Mouse (Mus musculus): ENCODE results near the gene Glyatl3. TPM values are rescaled to one million over a fixed set of nuclear protein-coding genes. Genes with fewer than 3 reads are reported as not detected.
A peak's percentile ranks its signal among the peaks of the same experiment; 100 is the strongest.

Gene Glyatl3
- not detected in 2 replicates for total RNA-seq (2014; fragmentation: Nextera tagmentation)
- not detected in 2 replicates for total RNA-seq (2017)

DNA sequence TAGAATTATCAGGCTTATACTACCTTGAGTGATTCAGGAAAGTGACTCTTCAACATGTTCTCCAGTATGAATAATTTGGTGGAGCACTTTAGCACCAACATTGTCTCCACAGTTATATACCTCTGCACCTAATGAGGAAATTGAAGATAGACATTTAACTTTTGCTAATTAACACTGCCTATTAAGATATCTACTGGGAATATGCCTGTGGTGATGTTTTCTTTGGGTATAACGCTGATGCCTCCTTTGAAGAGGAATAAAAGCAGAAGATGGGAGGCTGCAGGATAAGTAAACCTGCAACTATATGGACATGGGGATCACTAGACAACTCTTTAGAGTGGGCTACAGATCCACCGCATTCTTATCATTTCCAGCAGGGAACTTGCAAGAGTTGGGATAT, at the start of gene Glyatl3:
Gene Glyatl3, minus strand, starts transcription at position 101 of the 400 bp plus-strand sequence.
- no peak for ATAC-seq (replicated peaks; ENCODE audit: low FRiP score, low TSS enrichment, poor library complexity, severe bottlenecking)

DNA sequence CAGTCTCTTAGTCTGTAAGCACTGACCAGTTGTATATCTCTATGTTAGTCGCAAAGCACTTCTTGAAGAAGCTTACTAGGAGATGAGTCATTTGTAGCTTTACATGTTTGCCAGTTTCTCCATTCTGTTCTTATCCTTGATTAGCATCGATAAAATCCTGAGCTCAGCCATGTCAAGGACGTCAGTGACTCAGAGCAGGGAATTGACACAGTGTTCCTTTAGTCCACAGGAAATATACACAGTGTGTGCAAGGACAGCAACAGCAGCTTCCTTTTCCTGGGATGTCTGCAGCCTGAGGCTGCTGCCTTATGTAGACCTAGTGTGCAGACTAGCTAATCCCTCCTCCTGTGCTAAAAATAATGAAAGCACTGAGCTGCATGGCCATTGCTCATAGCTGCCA, 34.4 kb upstream of the Glyatl3 start:
- ATAC-seq (replicated peaks; ENCODE audit: low FRiP score, low TSS enrichment, poor library complexity, severe bottlenecking), result no peak

DNA sequence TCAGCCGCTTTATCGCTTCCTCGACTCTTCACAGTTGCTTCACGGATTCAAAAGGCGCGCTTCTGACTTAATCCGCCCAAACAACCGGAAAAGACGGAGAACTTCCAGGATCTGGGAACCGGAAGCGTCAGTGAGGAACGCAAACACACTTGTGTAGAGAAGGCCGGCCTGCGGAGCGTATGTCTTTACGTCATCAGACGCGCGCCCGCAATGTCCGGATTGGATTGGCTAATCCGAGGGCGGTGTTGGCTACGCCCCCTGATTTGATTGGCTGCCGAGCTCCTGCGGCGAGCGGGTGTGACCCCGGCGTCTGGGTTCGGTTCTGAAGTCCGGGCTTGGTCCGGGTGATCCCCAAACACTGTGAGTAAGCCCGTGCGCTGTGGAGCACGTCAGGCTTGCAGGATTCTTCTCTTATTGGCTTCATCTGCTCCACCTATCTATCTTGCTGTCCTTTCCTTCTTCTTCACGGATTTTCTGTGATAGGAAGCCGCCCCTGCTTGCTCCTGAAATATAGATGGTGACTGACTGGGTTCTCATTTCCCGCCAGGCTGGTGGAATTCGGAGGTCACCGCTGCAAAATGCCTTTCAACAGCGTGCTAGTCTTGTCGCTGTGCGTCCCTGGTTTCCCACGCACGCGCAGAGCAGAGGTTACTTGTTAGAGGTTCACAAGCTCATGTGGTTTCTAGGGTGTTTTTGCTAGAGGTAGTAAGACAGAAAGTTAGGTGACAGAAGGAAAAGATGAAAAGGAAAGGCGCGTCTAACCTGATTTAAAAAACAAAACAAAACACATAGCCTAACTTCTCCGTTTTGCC, 20.5 kb upstream of the Glyatl3 start, which contains the start of the genes Mut and Cenpq:
Gene Mut, plus strand, starts transcription at position 266 of the 812 bp plus-strand sequence.
Gene Cenpq, minus strand, starts transcription at position 628 of the 812 bp plus-strand sequence.
- peak; percentile 98 for ATAC-seq (replicated peaks; ENCODE audit: low FRiP score, low TSS enrichment, poor library complexity, severe bottlenecking)

DNA sequence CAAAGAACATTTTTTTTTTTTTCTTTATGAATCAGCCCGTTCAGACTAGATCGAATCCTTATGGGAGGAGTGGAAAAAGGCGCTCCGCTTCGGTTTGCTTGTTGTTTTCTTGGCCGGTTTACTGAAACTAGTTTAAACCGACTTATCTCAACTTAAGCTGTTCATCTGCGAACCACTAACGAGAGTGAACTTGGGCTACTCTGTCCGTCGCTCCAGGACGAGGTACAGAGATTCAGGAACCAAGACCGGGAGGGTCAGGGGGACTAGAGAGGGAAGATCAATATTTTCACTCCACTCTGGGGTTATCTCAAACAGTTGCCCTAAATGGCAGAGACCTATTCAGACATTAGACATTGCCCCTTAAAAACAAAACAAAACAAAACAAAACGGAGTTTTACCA, 19.8 kb upstream of the Glyatl3 start:
- ATAC-seq (replicated peaks; ENCODE audit: low FRiP score, low TSS enrichment, poor library complexity, severe bottlenecking), result peak; percentile 20

DNA sequence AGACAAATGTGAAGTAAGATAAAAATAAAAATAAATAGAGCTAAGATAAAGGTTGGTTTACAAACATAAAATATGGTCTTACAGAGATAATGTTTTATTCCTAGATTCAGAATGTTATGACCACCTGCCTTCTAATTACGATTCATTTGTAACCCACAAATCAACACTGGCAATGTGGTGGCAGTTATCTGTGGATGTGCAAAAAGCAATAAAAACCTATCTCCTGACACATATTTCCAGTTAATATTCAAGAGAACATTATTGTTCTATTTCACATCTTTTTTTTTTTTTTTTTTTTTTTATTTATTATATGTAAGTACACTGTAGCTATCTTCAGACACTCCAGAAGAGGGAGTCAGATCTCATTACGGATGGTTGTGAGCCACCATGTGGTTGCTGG, 1.3 kb upstream of the Glyatl3 start:
- no peak for ATAC-seq (replicated peaks; ENCODE audit: low FRiP score, low TSS enrichment, poor library complexity, severe bottlenecking)

DNA sequence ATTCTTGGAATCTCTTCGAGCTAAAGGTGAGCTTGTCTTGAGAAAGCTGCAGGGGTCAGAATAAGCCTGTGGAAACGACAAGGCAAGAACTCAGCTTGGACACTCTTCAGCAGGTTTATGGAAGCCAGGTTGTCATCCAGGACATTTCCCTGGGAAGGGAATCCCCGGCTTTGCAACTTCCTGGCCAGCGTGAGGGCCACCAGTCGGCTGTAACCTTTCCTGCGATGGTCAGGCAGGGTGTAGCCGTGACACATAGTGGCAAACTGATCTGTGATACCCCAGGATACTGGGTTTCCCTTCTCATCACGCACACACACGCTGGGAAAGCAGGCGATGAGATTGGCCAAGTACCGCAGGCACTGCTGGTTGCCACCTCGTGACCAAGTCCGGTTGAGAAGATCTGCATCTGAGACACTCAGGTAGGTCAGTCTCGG, 9.4 kb downstream of the Glyatl3 start:
- ATAC-seq (replicated peaks; ENCODE audit: low FRiP score, low TSS enrichment, poor library complexity, severe bottlenecking), result peak; percentile 47

DNA sequence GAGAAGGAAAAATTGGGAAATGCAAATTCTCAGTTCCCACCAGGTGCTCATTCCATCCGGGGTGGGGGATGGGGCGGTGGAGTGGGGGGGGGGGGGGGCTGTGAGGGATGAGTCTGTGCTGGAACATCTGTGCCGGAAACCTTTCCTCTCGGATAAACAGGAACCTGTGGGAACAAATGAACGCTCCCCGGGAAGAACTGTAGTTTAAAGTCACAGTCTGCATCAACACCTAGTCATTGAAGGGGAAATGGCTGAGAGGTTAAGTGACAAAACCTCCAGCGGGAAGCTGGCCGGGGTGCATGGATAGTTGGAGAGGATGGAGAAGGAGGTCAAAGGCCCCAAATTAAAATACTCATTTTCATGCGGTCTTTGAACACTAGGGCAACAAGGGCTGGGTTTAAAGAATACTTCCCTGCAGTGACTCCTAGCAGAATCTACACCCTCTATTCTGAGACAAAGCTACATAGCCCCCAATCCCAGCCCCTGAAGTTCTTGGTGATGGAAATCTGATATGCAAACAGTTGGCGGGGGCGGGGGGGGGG, 10.0 kb downstream of the Glyatl3 start:
- no peak for ATAC-seq (replicated peaks; ENCODE audit: low FRiP score, low TSS enrichment, poor library complexity, severe bottlenecking)

DNA sequence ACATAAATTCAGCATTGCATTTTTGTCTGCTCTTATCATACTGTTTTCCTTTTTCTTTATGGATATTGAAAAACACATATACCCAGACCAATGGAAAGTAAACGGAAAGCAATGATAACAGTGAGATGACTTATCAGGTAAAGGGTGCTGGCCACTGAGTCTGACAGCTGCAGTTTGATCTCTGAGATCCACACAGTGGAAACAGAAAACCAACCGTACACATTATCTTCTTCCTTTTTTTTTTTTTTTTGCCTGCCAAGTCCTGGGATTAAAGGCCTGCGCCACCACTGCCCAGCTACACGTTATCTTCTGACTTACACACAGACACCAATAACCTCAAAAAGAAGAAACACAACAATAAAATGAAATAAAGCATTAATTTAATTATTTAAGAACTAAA, 10.8 kb downstream of the Glyatl3 start:
- peak; percentile 69 for ATAC-seq (replicated peaks; ENCODE audit: low FRiP score, low TSS enrichment, poor library complexity, severe bottlenecking)

DNA sequence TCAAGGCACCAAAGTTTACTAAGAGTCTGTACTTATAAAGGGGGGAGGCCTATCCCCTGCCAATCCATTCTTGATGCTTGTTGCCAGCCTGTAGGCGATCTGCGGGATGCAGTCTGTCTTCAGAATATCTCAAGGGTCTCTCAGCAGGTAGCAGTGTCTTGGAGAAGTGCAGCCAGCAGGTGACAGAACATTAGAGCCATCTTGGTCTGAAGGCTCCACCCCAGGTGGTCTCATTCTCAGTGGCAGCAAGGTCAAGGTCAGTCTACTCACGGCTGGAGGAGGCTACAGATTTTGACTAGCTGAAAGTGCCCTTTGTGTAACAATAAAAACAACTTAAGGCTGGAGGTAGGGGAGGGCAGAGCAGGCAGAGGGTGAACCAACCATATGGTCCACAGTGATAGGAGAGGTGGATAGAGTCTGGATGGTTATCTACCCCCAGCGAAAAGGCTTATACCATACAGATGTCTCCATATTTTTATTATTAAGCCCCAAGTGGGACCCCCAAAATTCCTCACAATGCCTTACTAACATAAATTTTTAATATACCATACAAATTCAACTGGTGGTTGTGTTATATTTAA, 14.3 kb downstream of the Glyatl3 start:
- ATAC-seq (replicated peaks; ENCODE audit: low FRiP score, low TSS enrichment, poor library complexity, severe bottlenecking), result peak; percentile 60

DNA sequence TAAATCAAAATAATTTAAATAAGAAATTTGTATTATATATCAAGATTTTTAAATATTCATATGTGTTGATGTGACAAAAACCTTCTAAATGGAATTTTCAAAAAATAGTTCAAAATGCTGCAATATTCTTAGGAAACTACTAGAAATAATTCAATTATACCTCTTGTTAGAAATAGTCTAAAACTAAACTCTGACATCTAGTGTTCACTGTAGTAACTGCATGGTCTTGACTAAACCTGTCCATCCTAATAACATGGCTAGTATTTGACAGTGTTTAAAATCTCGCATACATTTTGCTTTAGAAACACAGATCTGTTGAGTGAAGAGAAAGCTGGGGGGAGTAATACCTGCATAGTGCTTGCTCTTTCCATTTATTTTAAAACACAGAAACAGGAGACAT, 17.3 kb downstream of the Glyatl3 start:
- ATAC-seq (replicated peaks; ENCODE audit: low FRiP score, low TSS enrichment, poor library complexity, severe bottlenecking), result peak; percentile 74

DNA sequence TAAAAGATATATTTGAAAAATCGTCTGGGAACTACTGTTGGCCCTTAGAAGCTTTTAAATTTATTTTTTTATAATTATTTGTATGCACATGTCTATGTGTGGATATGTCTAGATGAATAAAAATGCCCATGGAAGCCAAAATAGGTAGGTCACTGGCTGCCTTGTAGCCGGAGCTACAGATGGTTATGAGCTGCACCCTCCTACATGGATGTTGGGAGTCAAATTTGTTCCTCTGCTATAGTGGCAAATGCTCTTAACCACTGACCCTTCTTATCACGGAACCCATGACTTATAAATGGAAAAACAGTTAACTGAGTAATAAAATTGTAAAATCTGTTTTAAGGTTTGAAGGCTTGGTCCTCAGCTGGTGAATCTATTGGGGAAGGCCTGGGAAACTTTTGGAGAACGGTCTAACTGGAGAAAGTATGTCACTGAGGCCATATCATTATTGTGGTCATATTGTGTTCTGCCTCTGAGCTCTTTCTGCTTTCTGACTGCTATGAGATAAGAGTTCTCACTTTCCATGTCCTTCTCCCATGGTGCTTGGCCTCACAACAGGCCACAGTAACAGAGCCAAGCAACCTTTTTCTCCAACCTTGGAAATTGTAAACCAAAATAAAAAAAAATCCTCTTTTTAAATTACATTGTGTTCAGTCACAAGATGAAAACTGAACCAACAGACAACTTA, 26.2 kb downstream of the Glyatl3 start:
- peak; percentile 95 for ATAC-seq (replicated peaks; ENCODE audit: low FRiP score, low TSS enrichment, poor library complexity, severe bottlenecking)

DNA sequence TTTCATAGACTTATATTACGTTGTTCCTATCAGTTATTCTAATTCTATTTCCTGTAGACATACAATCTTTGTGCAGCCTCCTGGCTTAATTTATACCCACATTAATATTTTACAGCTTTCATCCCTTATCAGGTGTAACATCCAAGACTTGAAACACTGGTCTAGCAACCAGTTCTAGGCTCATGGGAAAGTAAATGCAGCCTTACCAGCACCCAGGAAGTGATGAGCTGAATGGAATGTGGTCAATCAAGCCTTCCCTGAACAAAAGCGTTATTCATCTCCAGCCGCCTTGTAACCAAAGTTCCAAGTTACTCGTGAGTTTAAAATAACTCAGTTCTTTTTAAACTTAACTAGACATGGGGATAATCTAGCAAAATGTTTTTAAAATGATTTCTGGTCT, 29.0 kb downstream of the Glyatl3 start:
- no peak for ATAC-seq (replicated peaks; ENCODE audit: low FRiP score, low TSS enrichment, poor library complexity, severe bottlenecking)

DNA sequence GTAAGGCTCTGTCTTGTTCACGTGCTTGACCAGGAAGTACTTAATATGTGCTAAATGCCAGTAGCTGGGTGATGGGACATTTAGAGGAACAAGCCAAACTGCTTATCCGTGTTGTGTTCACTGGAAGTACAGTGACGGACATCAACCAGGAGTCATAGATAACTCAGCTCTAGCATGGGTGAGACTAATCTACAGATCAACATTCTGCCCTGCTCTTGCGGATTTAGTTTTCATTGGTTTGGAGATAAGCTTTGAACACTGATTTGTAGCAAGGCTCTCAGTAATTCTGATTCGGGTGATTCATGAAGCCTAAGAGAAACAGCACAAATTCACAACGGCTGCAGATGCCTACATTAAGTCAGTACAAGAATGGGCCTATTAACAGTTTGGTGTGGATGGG, 32.0 kb downstream of the Glyatl3 start:
- ATAC-seq (replicated peaks; ENCODE audit: low FRiP score, low TSS enrichment, poor library complexity, severe bottlenecking), result no peak

DNA sequence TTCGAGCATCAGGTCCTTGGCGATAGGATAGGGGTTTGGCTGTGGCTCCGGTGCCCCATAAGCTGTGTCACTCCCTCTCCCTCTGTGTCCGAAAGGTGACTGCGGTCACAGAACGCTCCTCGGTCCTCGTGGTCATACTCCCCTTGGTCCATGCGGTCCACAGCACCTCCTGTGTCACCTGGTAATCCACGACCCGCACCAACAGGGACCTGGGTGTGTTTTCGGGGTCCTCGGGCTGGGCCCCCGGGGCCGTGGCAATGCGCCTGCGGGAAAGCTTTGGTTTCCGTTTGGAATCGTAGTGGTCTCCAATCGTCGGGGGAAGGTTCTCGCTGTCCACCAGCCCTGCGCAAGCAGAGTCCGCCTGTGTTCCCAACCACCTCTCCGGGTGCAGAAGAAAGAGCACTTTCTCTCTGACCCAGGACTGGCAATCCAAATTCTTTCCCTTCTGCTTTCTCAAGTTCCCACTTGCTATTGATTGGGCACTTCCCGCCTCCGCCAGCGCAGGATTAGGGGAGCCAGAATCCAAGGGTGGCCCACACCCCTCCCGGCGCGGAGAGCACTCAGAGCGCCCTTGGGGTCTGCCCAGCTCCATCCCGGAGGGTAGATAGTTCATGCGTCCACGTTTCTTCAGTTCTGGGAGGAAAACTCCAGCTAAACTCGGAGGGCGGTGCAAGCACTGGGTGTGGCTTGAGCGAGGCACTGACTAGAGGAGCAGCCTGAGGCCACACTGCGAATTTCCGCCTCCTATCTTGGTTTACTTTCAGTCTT, 34.0 kb downstream of the Glyatl3 start, which contains the start of gene 9130008F23Rik:
Gene 9130008F23Rik, minus strand, starts transcription at position 636 of the 768 bp plus-strand sequence.
- peak; percentile 84 for ATAC-seq (replicated peaks; ENCODE audit: low FRiP score, low TSS enrichment, poor library complexity, severe bottlenecking)

DNA sequence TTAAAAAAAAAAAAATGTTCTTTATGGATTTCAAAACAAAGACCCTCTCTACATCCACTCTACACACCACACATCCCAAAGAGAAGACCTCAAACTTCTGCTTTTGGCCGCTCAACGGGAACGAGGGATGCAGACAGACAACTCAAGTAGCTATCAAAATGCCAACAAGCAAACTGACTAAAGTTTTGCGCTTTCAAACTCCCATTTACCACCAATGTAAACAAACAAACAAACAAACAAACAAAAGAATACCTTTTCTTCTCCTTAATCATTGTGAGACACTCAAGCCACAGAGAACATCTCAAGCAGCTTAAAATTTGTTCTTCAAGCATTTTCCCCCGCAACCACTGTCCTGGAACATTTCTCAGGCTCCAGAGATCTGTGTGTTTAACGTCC, 34.6 kb downstream of the Glyatl3 start:
- ATAC-seq (replicated peaks; ENCODE audit: low FRiP score, low TSS enrichment, poor library complexity, severe bottlenecking), result no peak

DNA sequence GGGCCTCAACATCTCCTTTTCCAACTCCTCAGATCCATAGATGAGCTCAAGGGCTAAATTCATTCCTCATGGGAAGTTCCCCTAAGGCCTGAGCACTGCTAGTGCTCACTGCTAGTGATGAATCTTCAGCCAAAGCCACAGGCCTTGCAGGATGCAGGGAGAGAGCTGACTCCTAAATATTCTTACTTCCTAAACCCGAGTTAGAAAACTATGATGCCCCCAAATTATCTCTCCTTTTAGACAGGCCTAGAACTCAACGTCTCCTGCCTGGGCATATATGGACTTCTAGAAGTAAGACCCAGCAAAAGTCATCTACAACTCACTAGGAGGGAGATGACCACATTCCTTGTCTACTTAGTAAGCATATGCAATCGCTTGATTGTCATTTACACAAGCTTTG, 36.4 kb downstream of the Glyatl3 start:
- ATAC-seq (replicated peaks; ENCODE audit: low FRiP score, low TSS enrichment, poor library complexity, severe bottlenecking), result no peak

DNA sequence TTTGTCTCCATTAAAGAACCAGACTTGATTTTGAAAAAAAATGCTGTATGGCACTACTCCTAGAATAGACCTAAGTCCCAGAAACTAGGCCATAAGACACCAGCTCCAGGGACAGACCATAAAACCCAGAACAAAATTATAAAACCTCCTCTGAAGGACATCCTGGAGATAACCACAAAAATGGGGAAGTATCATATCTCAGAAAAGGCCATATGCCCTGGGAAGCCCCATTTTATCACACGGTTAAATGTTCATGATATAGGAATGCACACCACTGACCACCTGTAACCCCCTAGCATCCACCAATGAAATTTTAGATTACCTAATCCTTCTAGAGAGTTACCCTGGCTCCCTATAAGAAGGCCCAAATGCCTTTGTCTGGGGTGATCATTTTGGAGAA, 38.6 kb downstream of the Glyatl3 start:
- no peak for ATAC-seq (replicated peaks; ENCODE audit: low FRiP score, low TSS enrichment, poor library complexity, severe bottlenecking)

DNA sequence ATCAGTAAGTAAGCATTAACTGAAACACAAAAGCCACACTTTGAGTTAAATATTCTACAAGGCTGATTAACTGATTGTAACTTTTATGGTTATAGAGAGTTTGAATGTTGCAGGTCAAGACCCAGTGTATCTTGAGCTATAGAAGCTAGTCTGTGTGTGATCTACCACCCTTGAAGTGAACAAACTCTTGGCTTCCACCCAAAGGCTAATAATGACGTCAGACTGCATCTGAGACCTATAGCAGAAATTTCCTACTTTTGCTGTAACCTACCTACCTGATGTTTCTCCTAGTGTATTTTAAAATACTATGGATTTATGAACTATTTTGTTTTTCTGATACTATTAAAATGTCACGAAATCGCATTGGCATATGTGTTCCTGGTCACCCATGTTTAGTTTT, 39.4 kb downstream of the Glyatl3 start:
- ATAC-seq (replicated peaks; ENCODE audit: low FRiP score, low TSS enrichment, poor library complexity, severe bottlenecking), result no peak

DNA sequence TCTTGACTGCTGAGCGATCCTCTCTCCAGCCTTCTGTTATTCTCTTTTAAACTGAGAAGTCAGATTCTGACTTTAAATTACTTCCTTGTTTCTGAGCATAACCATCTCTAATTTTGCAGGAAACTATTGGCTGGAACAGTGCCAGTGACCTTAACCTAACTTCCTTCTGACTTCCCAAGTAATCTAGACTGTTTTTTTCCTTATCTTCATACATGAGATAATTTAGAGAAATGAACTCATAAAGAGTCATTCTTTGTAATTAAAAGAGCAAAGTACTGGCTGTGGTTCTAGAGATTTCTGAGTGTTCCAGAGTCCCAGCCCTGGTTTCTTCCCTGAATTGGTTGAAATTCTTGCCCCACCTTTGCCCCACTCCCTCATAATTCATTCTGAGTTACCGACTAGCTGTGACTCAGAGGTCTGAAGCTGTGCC, 40.6 kb downstream of the Glyatl3 start:
- ATAC-seq (replicated peaks; ENCODE audit: low FRiP score, low TSS enrichment, poor library complexity, severe bottlenecking), result no peak

Measured in megakaryocyte-erythroid progenitor cell, adult 5-6 weeks (primary cell).